Mouse (Mus musculus) olfactory bulb, adult 2 months (tissue): ENCODE measurements around the gene Sim1.

Source experiments
- CTCF ChIP-seq: fragments of 200-500 bp; IDR thresholded peaks from 2 replicates; pipeline ENCODE4 v1.5.1; 2012; ENCODE audit warnings: low read depth, mild to moderate bottlenecking, low read length, moderate library complexity; ENCODE audit not compliant: insufficient read depth
- POLR2A ChIP-seq: fragments of 200-500 bp; IDR thresholded peaks from 2 replicates; pipeline ENCODE4 v1.6.1; 2012; ENCODE audit warnings: mild to moderate bottlenecking, low read depth, low read length, moderate library complexity; ENCODE audit not compliant: insufficient read depth

- TF ChIP-seq CTCF, result no peak
- TF ChIP-seq POLR2A, result no peak
Observed at GRCm38 (mm10) chr10:50890621-50891020, 3.9 kb upstream of the Sim1 start.
